Mouse (Mus musculus) c-Kit-positive CD71-negative TER-119-negative erythroid progenitor cells, embryonic 14.5 days (primary cell): ENCODE results near the gene Prl.
"Not testable (repeated sequence)": the region's sequence is repeated elsewhere in the genome, so short reads cannot be mapped to it uniquely, and the experiment has no call there.

Source experiments
- DNase-seq: peaks from one replicate; pipeline ENCODE4 v3.0.0-alpha.2; 2013; ENCODE audit warnings: low read depth

Gene Prl

DNA sequence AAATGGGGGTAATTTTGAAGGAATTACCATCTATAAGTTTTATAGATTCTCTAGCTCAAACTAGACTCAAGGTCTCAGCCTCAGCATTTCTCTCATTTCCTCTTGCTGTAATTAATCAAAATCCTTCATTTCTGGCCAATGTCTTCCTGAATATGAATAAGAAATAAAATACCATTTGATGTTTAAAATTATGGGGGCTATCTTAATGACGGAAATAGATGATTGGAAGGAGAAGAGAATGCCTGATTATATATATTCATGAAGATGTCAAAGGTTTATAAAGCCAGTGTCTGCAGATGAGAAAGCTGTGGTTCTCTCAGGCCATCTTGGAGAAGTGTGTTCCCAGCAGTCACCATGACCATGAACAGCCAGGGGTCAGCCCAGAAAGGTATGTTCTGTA lies at the start of gene Prl:
TSS of gene Prl (plus strand) at position 301 of the 400 bp plus-strand sequence.
- no peak for DNase-seq

GRCm38 (mm10) chr13:27026614-27027013 lies 30.8 kb upstream of the Prl start:
- no peak for DNase-seq

DNA sequence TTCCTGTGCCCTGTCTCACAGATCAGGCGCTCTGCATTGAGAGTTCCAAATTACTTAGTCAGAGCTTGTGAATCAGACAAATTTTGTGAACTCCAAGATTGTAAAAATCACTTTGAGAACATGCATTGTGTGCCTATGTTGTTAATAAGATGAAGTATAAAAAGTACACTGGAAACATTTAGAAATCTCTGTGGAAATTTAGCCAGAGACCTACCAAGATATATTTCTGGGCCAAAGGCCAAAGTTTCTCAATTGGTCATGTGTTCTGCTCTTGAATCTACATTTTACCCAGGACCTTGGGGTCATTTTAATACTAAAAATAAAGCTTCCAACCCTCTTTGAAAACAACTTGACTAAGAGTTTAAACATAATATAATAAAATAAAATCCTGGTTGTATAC lies 30.0 kb upstream of the Prl start:
- no peak for DNase-seq

DNA sequence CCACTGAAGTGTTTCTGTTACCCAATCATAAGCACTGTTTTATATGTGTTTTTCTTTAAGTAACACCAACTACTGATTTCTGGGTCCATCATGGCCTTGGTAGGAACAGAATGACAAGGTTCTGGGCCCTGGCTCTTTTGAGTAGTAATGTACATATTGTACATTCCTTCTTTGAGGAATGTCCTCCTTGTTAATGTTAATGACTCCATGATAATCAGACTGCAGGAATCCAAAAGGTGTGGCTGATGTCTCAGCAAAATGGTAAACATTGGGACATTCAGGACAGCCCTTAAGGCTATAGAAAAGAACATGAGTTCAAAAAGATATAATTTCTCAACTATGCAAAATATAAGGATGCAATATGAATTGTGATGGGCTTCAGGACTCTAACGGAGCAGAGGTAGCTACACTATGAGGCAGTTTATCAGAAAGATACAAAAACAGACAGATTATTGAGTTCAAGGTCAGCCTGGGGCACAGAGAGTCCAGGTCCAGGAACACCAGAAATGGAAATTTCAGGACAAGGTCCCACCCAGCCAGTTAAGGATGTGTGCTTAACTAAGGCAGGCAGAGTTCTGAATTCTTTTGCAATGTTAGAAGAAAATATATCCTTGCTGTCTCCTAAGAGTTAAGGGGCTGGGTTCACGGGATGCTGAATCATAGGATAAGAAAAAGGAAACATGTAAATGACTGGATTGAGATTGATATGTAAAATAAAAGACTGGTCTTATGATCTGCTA lies 28.7 kb upstream of the Prl start:
- no peak for DNase-seq

- DNase-seq = no peak
Measured at GRCm38 (mm10) chr13:27031101-27031852, 26.1 kb upstream of the Prl start.

DNA sequence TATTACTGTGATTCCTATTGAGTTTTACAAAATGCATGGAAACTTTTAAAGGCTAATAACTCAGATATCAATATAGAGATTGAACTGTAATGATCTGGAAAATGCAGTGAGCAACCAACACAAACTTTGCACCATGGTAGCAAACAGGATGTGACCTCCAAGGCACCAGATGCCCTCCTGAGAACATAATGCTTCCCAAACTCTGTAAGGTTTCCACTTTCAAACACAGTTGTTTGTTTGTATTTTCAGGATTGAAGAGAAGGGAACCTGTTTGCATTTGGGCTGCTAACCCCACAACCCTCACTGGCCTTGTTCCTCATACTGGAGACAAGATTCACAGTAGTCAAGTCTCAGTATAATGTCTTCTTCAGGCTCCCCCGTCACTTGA lies 25.5 kb upstream of the Prl start:
- DNase-seq = no peak

- DNase-seq = no peak
Measured at GRCm38 (mm10) chr13:27032998-27033397, 24.4 kb upstream of the Prl start.

DNA sequence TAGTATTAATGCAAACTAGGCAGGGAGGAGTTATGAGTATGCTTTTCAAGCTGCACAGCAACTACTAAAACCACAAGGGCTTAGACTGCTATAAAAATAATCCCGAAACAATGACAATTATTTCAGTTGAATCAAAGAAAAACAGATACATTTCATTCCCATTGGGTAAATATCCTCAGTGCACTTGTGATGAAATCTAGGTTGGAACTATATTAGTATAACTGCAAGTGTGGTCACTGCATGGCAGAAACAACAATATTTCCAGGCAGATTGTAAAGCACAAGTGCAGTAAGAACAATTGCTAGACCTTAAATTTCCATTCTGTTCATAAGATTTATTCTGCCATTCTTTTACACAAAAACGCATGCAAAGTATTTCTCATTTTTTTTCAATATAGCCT lies 15.2 kb upstream of the Prl start:
- no peak for DNase-seq

DNA sequence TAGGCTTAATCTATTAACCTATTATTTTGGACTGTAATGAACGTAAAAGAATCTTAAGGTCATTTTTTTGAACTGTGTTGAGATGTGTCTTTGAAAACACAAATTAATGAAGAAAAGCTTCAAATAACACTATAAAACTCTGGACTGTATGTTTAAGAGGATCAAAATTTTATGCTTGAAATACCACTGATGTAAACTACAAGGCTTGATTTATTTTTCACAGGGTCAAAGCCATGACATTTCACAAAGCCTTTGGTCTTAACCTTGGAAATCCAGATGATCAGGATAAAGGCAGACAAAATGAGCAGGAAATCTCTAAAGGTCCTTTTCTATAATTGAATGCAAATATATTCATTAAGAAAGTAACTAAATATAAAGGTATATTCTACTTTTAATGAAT lies 14.0 kb upstream of the Prl start:
- no peak for DNase-seq

DNA sequence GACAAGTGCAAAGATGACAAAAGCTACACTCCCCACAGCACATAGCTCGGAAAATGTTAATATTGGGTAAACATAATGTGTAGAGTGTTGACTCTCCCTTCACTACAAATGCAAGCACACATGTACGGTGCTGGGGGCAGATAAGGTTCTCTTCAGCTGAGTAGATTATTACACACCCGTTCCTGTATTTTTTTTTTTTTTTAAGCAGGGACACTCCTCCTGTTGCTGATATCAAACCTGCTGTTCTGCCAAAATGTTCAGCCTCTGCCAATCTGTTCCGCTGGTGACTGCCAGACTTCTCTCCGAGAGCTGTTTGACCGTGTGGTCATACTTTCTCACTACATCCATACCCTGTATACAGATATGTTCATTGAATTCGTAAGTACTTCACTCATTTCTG lies 1.8 kb downstream of the Prl start:
- no peak for DNase-seq

DNA sequence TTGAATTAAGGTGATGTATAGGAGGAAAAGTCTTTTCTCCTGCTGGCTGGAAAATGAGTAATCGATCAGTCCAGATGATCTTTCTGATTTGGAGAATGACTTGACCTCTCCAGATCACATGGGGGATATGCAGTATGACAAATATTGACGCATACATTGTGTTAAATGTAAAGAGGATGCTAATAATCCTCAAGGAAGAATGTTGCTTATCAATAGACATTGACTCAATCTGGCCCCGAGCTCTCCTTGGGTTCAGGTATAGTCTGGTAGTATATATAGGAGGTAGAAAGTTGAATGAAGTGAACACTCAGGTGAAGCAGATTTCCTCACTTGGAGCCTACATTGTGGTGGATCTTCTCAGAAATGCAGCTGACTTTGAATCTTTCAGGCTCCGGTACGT lies 36.5 kb downstream of the Prl start, which contains the start of gene Prl3d1:
TSS of gene Prl3d1 (plus strand) at position 301 of the 400 bp plus-strand sequence.
- DNase-seq = not testable (repeated sequence)
